17 mouse cellular contexts compared by ENCODE assay signal in genomic region chr13:103015131-103015750, GRCm38 (mm10).
DNase-seq lines count a peak whose midpoint lies in the region; ATAC-seq and TF ChIP-seq lines count a peak whose summit lies in the region.
"Had no signal": no experiment of that assay in that cellular context is flagged by ENCODE, and none has a peak within 500 bp of the region (broad histone marks: within the 10 kb centered on the region; RNA-seq: fewer than 3 reads in every experiment).

No protein-coding gene starts in this region.

- intact Hi-C loops in heart, postnatal 10 days (cut with DNase I): no loop called here

- peaks cover 2 to 5% of the 10 kb centered on the region in 2 experiments; a peak in 2 of 4 replicates for H3K4me1 ChIP-seq in heart, embryonic 14.5 days (ENCODE audit: control insufficient read depth in 2 of 2, insufficient read depth in 2 of 2, low read length in 2 of 2)
- H3K4me1 ChIP-seq in intestine, postnatal 0 days (replicated peaks; ENCODE audit: control insufficient read depth, insufficient read depth, low read length): no peaks in the 10 kb centered on the region
- H3K4me1 ChIP-seq: embryonic facial prominence, embryonic 15.5 days; hindbrain, embryonic 12.5 days; limb, embryonic 15.5 days; lung, embryonic 15.5 days had no signal

- H3K27ac ChIP-seq in heart, embryonic 14.5 days (replicated peaks in 1 of 2; ENCODE audit: control insufficient read depth in 1 of 2, insufficient read depth in 1 of 2, low read depth in 2 of 2, low read length in 2 of 2): peak overlapping the region; percentile 51 to 56; a peak in 2 of 4 replicates
- H3K27ac ChIP-seq in intestine, postnatal 0 days (ENCODE audit: low read depth, low read length): no peak overlapping the region
- H3K27ac ChIP-seq: embryonic facial prominence, embryonic 15.5 days; hindbrain, embryonic 12.5 days; limb, embryonic 15.5 days; lung, embryonic 15.5 days had no signal

- H3K27me3 ChIP-seq in heart, embryonic 14.5 days (ENCODE audit: control insufficient read depth, insufficient read depth, low read length): no peaks in the 10 kb centered on the region
- H3K27me3 ChIP-seq in intestine, postnatal 0 days (replicated peaks; ENCODE audit: control insufficient read depth, insufficient read depth, low read length): no peaks in the 10 kb centered on the region
- H3K27me3 ChIP-seq: embryonic facial prominence, embryonic 15.5 days; hindbrain, embryonic 12.5 days; limb, embryonic 15.5 days; lung, embryonic 15.5 days had no signal

- H3K9ac ChIP-seq in heart, embryonic 14.5 days (ENCODE audit: low read length): no peak overlapping the region
- no peak overlapping the region for H3K9ac ChIP-seq in intestine, postnatal 0 days (ENCODE audit: low read depth, low read length)
- H3K9ac ChIP-seq: embryonic facial prominence, embryonic 15.5 days; hindbrain, embryonic 12.5 days; limb, embryonic 15.5 days; lung, embryonic 15.5 days had no signal

- no peaks in the 10 kb centered on the region for H3K36me3 ChIP-seq in heart, embryonic 14.5 days (ENCODE audit: control insufficient read depth, insufficient read depth, low read length)
- H3K36me3 ChIP-seq in intestine, postnatal 0 days (ENCODE audit: control insufficient read depth, insufficient read depth): no peaks in the 10 kb centered on the region
- H3K36me3 ChIP-seq: embryonic facial prominence, embryonic 15.5 days; hindbrain, embryonic 12.5 days; limb, embryonic 15.5 days; lung, embryonic 15.5 days had no signal

- H3K4me3 ChIP-seq in heart, embryonic 14.5 days (ENCODE audit: control insufficient read depth in 1 of 2, insufficient read depth in 1 of 2, low read depth in 1 of 2, low read length in 2 of 2): no peak overlapping the region
- H3K4me3 ChIP-seq in intestine, postnatal 0 days (ENCODE audit: low read depth, low read length): no peak overlapping the region
- H3K4me3 ChIP-seq: embryonic facial prominence, embryonic 15.5 days; hindbrain, embryonic 12.5 days; limb, embryonic 15.5 days; lung, embryonic 15.5 days had no signal

- DNase-seq in adrenal gland, adult (ENCODE audit: inconsistent age in 2 of 2, low spot score in 1 of 2): peak; percentile 33 to 76
- no peak for DNase-seq in adrenal gland, postnatal 10 days
- DNase-seq in heart, postnatal 10 days: no peak
- peak; percentile 18 for DNase-seq in lung, postnatal 10 days
- DNase-seq in lung, postnatal 25 days (ENCODE audit: low spot score): no peak
- DNase-seq in testis, postnatal 14 days (ENCODE audit: low spot score): peak; percentile 49
- DNase-seq: embryo, embryonic 11 days; gastrocnemius, postnatal 14 days; kidney, adult 9 months; thymus, postnatal 25 days had no signal

- peak; percentile 47; the same call in 1 of the 2 replicates for ATAC-seq in heart, embryonic 14.5 days (ENCODE audit: insufficient number of reproducible peaks, insufficient read depth, low FRiP score, low read depth)
- ATAC-seq in intestine, postnatal 0 days: no peak
- ATAC-seq: inflammation-experienced regulatory T-cells, adult 6 months had no signal

- 59% methylated on average over 3 of the region's 3 CpGs for WGBS in heart, embryonic 14.5 days
- WGBS in intestine, postnatal 0 days: 92% methylated on average over 3 of the region's 3 CpGs

- no peak for TF ChIP-seq CTCF in intestine, postnatal 0 days (IDR thresholded peaks at IDR 0.05; ENCODE audit: low read depth)

- H3K4me2 ChIP-seq in heart, embryonic 14.5 days (ENCODE audit: low read length): no peak overlapping the region
- no peak overlapping the region for H3K4me2 ChIP-seq in intestine, postnatal 0 days (replicated peaks; ENCODE audit: low read depth)
- H3K4me2 ChIP-seq: embryonic facial prominence, embryonic 15.5 days; hindbrain, embryonic 12.5 days; limb, embryonic 15.5 days; lung, embryonic 15.5 days had no signal

- H3K9me3 ChIP-seq in heart, embryonic 14.5 days (ENCODE audit: control insufficient read depth, low read length): peaks cover 4% of the 10 kb centered on the region; the same call in 1 of the 2 replicates
- H3K9me3 ChIP-seq in intestine, postnatal 0 days (ENCODE audit: control insufficient read depth): no peaks in the 10 kb centered on the region
- H3K9me3 ChIP-seq: embryonic facial prominence, embryonic 15.5 days; hindbrain, embryonic 12.5 days; limb, embryonic 15.5 days; lung, embryonic 15.5 days had no signal

Comparison
In these comparisons a context has a peak if more than half of its experiments do, and no peak if none do; other contexts are left out.
1. DNase-seq: peak in adrenal gland, adult (2 of 2), lung, postnatal 10 days (single experiment) and testis, postnatal 14 days (single experiment); none in adrenal gland, postnatal 10 days (single experiment), heart, postnatal 10 days (0 of 2) and lung, postnatal 25 days (single experiment).